Comparison of ENCODE assay signal across 8 mouse cellular contexts in genomic region chr6:134921014-134921694, GRCm38 (mm10). TPM values are rescaled to one million over a fixed set of nuclear protein-coding genes. Genes with fewer than 3 reads are reported as not detected.
DNase-seq lines count a peak whose midpoint lies in the region; ATAC-seq and TF ChIP-seq lines count a peak whose summit lies in the region.

No protein-coding gene starts in this region.

- DNase-seq in testis, postnatal 14 days (ENCODE audit: low spot score): no peak
- DNase-seq in embryo, embryonic 10 days (ENCODE audit: low spot score): peak; percentile 35
- DNase-seq in gastrocnemius, postnatal 25 days: peak; percentile 50
- DNase-seq in liver: peak; percentile 72

- no peak for TF ChIP-seq CTCF in testis, adult 2 months (IDR thresholded peaks at IDR 0.05; ENCODE audit: control insufficient read depth, insufficient read depth, insufficient replicate concordance, low read depth, low read length)
- no peak for TF ChIP-seq CTCF in intestine, postnatal 0 days (IDR thresholded peaks at IDR 0.05; ENCODE audit: low read depth)

- peaks cover 11% of the 10 kb centered on the region for H3K4me1 ChIP-seq in testis, adult 2 months (ENCODE audit: control insufficient read depth, insufficient read depth, low read length)
- H3K4me1 ChIP-seq in intestine, postnatal 0 days (replicated peaks; ENCODE audit: control insufficient read depth, insufficient read depth, low read length): 0 out of 2 replicates have a peak, but pooled peaks cover 4% of the 10 kb centered on the region
- peaks cover 38% of the 10 kb centered on the region for H3K4me1 ChIP-seq in midbrain, embryonic 15.5 days
- H3K4me1 ChIP-seq in stomach, embryonic 14.5 days (ENCODE audit: control insufficient read depth, insufficient read depth, low read length): peaks cover 22% of the 10 kb centered on the region

- TF ChIP-seq POLR2A in testis, adult 2 months (IDR thresholded peaks at IDR 0.05; ENCODE audit: control insufficient read depth, low read depth, low read length): no peak

- H3K9me3 ChIP-seq in intestine, postnatal 0 days (ENCODE audit: control insufficient read depth): no peaks in the 10 kb centered on the region
- H3K9me3 ChIP-seq in midbrain, embryonic 15.5 days: no peaks in the 10 kb centered on the region
- H3K9me3 ChIP-seq in stomach, embryonic 14.5 days (ENCODE audit: control insufficient read depth, low read depth, low read length): no peaks in the 10 kb centered on the region

- peak overlapping the region; percentile 94 for H3K27ac ChIP-seq in testis, adult 2 months (ENCODE audit: control insufficient read depth, insufficient read depth, low read depth, low read length)
- H3K27ac ChIP-seq in intestine, postnatal 0 days (ENCODE audit: low read depth, low read length): peak overlapping the region; percentile 94
- H3K27ac ChIP-seq in midbrain, embryonic 15.5 days: peak overlapping the region; percentile 97
- peak overlapping the region; percentile 93 for H3K27ac ChIP-seq in stomach, embryonic 14.5 days (ENCODE audit: low read length)

- H3K36me3 ChIP-seq in testis, adult 2 months (ENCODE audit: control insufficient read depth, insufficient read depth, low read length): no peaks in the 10 kb centered on the region
- H3K36me3 ChIP-seq in intestine, postnatal 0 days (ENCODE audit: control insufficient read depth, insufficient read depth): 0 out of 2 replicates have a peak, but pooled peaks cover 7% of the 10 kb centered on the region
- no peaks in the 10 kb centered on the region for H3K36me3 ChIP-seq in midbrain, embryonic 15.5 days (replicated peaks)
- H3K36me3 ChIP-seq in stomach, embryonic 14.5 days (ENCODE audit: control insufficient read depth, insufficient read depth, low read length): peaks cover 7% of the 10 kb centered on the region

- peak overlapping the region; percentile 93 for H3K4me3 ChIP-seq in testis, adult 2 months (ENCODE audit: control insufficient read depth, low read depth, low read length)
- peak overlapping the region; percentile 67 for H3K4me3 ChIP-seq in intestine, postnatal 0 days (ENCODE audit: low read depth, low read length)
- peak overlapping the region; percentile 82 for H3K4me3 ChIP-seq in midbrain, embryonic 15.5 days
- H3K4me3 ChIP-seq in stomach, embryonic 14.5 days (ENCODE audit: low read depth, low read length): peak overlapping the region; percentile 87

- peaks cover 3% of the 10 kb centered on the region; the same call in 1 of the 2 replicates for H3K27me3 ChIP-seq in testis, adult 2 months (ENCODE audit: control insufficient read depth, insufficient read depth, low read length)
- H3K27me3 ChIP-seq in intestine, postnatal 0 days (replicated peaks; ENCODE audit: control insufficient read depth, insufficient read depth, low read length): no peaks in the 10 kb centered on the region
- peaks cover 5% of the 10 kb centered on the region for H3K27me3 ChIP-seq in midbrain, embryonic 15.5 days (replicated peaks)
- H3K27me3 ChIP-seq in stomach, embryonic 14.5 days (ENCODE audit: control insufficient read depth, insufficient read depth, low read length): no peaks in the 10 kb centered on the region

- H3K9ac ChIP-seq in intestine, postnatal 0 days (ENCODE audit: low read depth, low read length): peak overlapping the region; percentile 90
- peak overlapping the region; percentile 74 for H3K9ac ChIP-seq in midbrain, embryonic 15.5 days
- peak overlapping the region; percentile 82 for H3K9ac ChIP-seq in stomach, embryonic 14.5 days (replicated peaks; ENCODE audit: low read depth, low read length)

- peak overlapping the region; percentile 97 for H3K4me2 ChIP-seq in intestine, postnatal 0 days (replicated peaks; ENCODE audit: low read depth)
- H3K4me2 ChIP-seq in midbrain, embryonic 15.5 days: peak overlapping the region; percentile 95
- peak overlapping the region; percentile 90 for H3K4me2 ChIP-seq in stomach, embryonic 14.5 days (replicated peaks; ENCODE audit: low read depth, low read length)

- no peak for ATAC-seq in intestine, postnatal 0 days
- peak; percentile 1; the same call in 1 of the 2 replicates for ATAC-seq in midbrain, embryonic 15.5 days (replicated peaks)
- no peak for ATAC-seq in stomach, embryonic 14.5 days (ENCODE audit: insufficient number of reproducible peaks, insufficient read depth, low FRiP score, low read depth)

- under 1% methylated on average over 32 of the region's 32 CpGs for WGBS in intestine, postnatal 0 days
- under 1% methylated on average over 32 of the region's 32 CpGs for WGBS in midbrain, embryonic 15.5 days
- under 1% methylated on average over 32 of the region's 32 CpGs for WGBS in stomach, embryonic 14.5 days

RNA-seq across cellular contexts. Expression of gene Cdkn1b, which starts 1.0 kb away (rescaled TPM):
- polyA plus RNA-seq in testis, adult 2 months (2012; rRNA removed): 3.0 and 3.6 TPM in 2 replicates
- total RNA-seq in gastrocnemius, postnatal 25 days (2021): 10 to 100 TPM; 33.9 to 34.0 TPM
- 14.8 and 15.3 TPM in 2 replicates for polyA plus RNA-seq in intestine, postnatal 0 days (2015; fragmentation: Nextera tagmentation; extraction: Ambion mirVana)
- polyA plus RNA-seq in midbrain, embryonic 15.5 days (2015; fragmentation: Nextera tagmentation; extraction: Ambion mirVana): 24.4 and 25.3 TPM in 2 replicates
- polyA plus RNA-seq in stomach, embryonic 14.5 days (2014; fragmentation: Nextera tagmentation; extraction: Ambion mirVana): 18.3 and 19.9 TPM in 2 replicates

RNA-seq across cellular contexts. Expression of gene Gpr19, which starts 22.8 kb away (rescaled TPM):
- 46.0 and 51.8 TPM in 2 replicates for polyA plus RNA-seq in testis, adult 2 months (2012; rRNA removed)
- 1 to 10 TPM; 3.2 to 4.0 TPM for total RNA-seq in gastrocnemius, postnatal 25 days (2021)
- 6.5 and 7.3 TPM in 2 replicates for polyA plus RNA-seq in intestine, postnatal 0 days (2015; fragmentation: Nextera tagmentation; extraction: Ambion mirVana)
- polyA plus RNA-seq in midbrain, embryonic 15.5 days (2015; fragmentation: Nextera tagmentation; extraction: Ambion mirVana): 40.1 and 44.0 TPM in 2 replicates
- polyA plus RNA-seq in stomach, embryonic 14.5 days (2014; fragmentation: Nextera tagmentation; extraction: Ambion mirVana): 11.2 and 12.3 TPM in 2 replicates
